Mouse (Mus musculus) lung, adult 2 months (tissue): ENCODE data around the gene Il9r. TPM values are rescaled to one million over a fixed set of nuclear protein-coding genes. Genes with fewer than 3 reads are reported as not detected.

Experiments used
- DNase-seq: peaks from one replicate; pipeline ENCODE4 v3.0.0; 2022
- H3K4me1 ChIP-seq: fragments of 200-500 bp; 2 replicates; pipeline ENCODE4 v1.6.1; 2011; ENCODE audit warnings: low read length; ENCODE audit not compliant: control insufficient read depth, insufficient read depth
- H3K4me3 ChIP-seq: fragments of 200-500 bp; replicated peaks from 2 replicates; pipeline ENCODE3; 2011; ENCODE audit warnings: low read depth, mild to moderate bottlenecking, control low read depth, low read length; ENCODE audit errors: extremely low read depth
- CTCF ChIP-seq: fragments of 200-500 bp; IDR thresholded peaks from 2 replicates; pipeline ENCODE4 v1.5.1; 2011; ENCODE audit warnings: mild to moderate bottlenecking, low read length, control low read depth; ENCODE audit not compliant: insufficient read depth
- POLR2A ChIP-seq: fragments of 200-500 bp; IDR thresholded peaks from 2 replicates; pipeline ENCODE4 v1.6.1; 2011; ENCODE audit warnings: low read depth, mild to moderate bottlenecking, control low read depth, low read length, borderline replicate concordance; ENCODE audit errors: extremely low read depth
- WGBS: fragments of 180-500 bp; shearing (Covaris S2); methylation state at CpG from one replicate; pipeline ENCODE4 v1.1.7; 2018; 5-methylcytosine and 5-hydroxymethylcytosine counted together
- polyA plus RNA-seq: library from polyadenylated mRNA; depleted of rRNA; stranded (reverse); fragments of >200 nt; gene quantifications from 2 replicates; pipeline ENCODE4 v1.2.3, GENCODE M21; 2012

Il9r gene
- polyA plus RNA-seq, 1 experiment: 1.4 TPM

- H3K4me3 ChIP-seq: no peak overlapping the region
- peak; percentile 80 for DNase-seq
- no peaks in the 10 kb centered on the region; the same call in 1 of the 2 replicates for H3K4me1 ChIP-seq
- WGBS: 66% methylated on average over 5 of the region's 5 CpGs
- no peak for TF ChIP-seq POLR2A
- peak; percentile 99 for TF ChIP-seq CTCF
Measured at GRCm38 (mm10) chr11:32238093-32238860, 38.2 kb upstream of the Il9r start.

GRCm38 (mm10) chr11:32237411-32237795, 37.3 kb upstream of the Il9r start:
- WGBS: 94% methylated on average over 3 of the region's 3 CpGs
- no peak for DNase-seq

GRCm38 (mm10) chr11:32236712-32237410, 36.8 kb upstream of the Il9r start:
- WGBS: 59% methylated on average over 9 of the region's 9 CpGs
- peak; percentile 64 for TF ChIP-seq CTCF
- no peak for TF ChIP-seq POLR2A
- DNase-seq: peak; percentile 48
- Histone ChIP-seq H3K4me3 (no peak overlapping the region), H3K4me1 (no peaks in the 10 kb centered on the region; the same call in 1 of the 2 replicates)

More at GRCm38 (mm10) chr11:32237411-32237795, 37.3 kb upstream of the Il9r start:
- TF ChIP-seq CTCF: no peak
- TF ChIP-seq POLR2A: no peak
- no peaks in the 10 kb centered on the region; the same call in 1 of the 2 replicates for H3K4me1 ChIP-seq
- H3K4me3 ChIP-seq: no peak overlapping the region

GRCm38 (mm10) chr11:32236132-32236531, 36.1 kb upstream of the Il9r start:
- no peak for TF ChIP-seq CTCF
- no peak for TF ChIP-seq POLR2A
- DNase-seq: no peak
- WGBS: 78% methylated on average over 2 of the region's 2 CpGs

GRCm38 (mm10) chr11:32235646-32236045, 35.6 kb upstream of the Il9r start:
- DNase-seq: no peak
- H3K4me3 ChIP-seq: no peak overlapping the region
- H3K4me1 ChIP-seq: no peaks in the 10 kb centered on the region; the same call in 1 of the 2 replicates
- WGBS: 37% methylated on average over 3 of the region's 3 CpGs
- TF ChIP-seq POLR2A: no peak
- TF ChIP-seq CTCF: no peak

More at GRCm38 (mm10) chr11:32236132-32236531, 36.1 kb upstream of the Il9r start:
- Histone ChIP-seq H3K4me3 (no peak overlapping the region), H3K4me1 (no peaks in the 10 kb centered on the region; the same call in 1 of the 2 replicates)

- no peak for DNase-seq
- TF ChIP-seq CTCF: no peak
- WGBS: 82% methylated on average over 6 of the region's 6 CpGs
- H3K4me1 ChIP-seq: no peaks in the 10 kb centered on the region; the same call in 1 of the 2 replicates
- H3K4me3 ChIP-seq: no peak overlapping the region
Measured at GRCm38 (mm10) chr11:32234816-32235485, 34.9 kb upstream of the Il9r start.

GRCm38 (mm10) chr11:32233895-32234294, 33.8 kb upstream of the Il9r start:
- no peak overlapping the region for H3K4me3 ChIP-seq
- 92% methylated on average over 3 of the region's 3 CpGs for WGBS
- no peak for TF ChIP-seq CTCF
- no peak for TF ChIP-seq POLR2A
- H3K4me1 ChIP-seq: no peaks in the 10 kb centered on the region; the same call in 1 of the 2 replicates
- no peak for DNase-seq

GRCm38 (mm10) chr11:32232848-32233247, 32.8 kb upstream of the Il9r start:
- H3K4me1 ChIP-seq: no peaks in the 10 kb centered on the region; the same call in 1 of the 2 replicates
- H3K4me3 ChIP-seq: no peak overlapping the region
- DNase-seq: no peak
- WGBS: 84% methylated on average over 10 of the region's 10 CpGs
- no peak for TF ChIP-seq POLR2A
- no peak for TF ChIP-seq CTCF

- Histone ChIP-seq H3K4me3 (no peak overlapping the region), H3K4me1 (peaks cover under 1% of the 10 kb centered on the region; the same call in 1 of the 2 replicates)
- WGBS: 91% methylated on average over 2 of the region's 2 CpGs
- DNase-seq: no peak
- TF ChIP-seq CTCF: no peak
- TF ChIP-seq POLR2A: no peak
Measured at GRCm38 (mm10) chr11:32231125-32231524, 31.0 kb upstream of the Il9r start.
